Mouse (Mus musculus): ENCODE results near the gene Zfp334.

Gene Zfp334

DNA sequence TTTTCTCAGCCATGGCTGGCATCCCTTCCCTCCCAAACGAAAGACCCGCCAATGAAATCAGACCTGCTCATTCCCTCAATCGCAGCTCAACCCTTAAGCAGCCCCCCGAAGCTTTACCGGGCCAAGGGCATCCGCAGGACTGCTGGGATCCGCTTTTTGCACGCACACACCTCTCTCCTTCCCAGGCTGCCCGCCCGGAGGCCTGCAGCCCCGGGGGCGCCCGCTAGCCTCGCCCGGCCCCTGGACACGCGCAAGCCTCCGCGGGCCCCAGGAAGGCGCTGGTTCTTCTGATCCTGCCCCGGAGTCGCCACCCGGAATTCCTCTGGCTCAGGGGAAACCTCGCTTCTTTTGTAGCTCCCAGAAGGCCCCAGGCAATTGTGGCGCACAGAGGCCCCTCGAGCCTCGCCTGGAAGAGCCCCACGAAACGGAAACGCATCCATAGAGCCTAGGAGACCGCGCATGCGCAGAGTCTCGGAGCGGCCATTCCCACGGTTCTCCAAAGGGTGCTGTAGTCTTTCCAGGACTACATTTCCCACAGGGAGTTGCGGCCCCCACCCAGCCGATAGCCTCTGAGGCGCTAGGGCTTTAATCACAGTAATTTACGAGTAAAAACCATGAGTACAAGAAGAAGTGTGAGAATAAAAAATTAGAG, at the start of gene Zfp334:
Gene Zfp334, minus strand, starts transcription at position 416 of the 652 bp plus-strand sequence.
- peak; percentile 88 for DNase-seq (ENCODE audit: low spot score)

DNA sequence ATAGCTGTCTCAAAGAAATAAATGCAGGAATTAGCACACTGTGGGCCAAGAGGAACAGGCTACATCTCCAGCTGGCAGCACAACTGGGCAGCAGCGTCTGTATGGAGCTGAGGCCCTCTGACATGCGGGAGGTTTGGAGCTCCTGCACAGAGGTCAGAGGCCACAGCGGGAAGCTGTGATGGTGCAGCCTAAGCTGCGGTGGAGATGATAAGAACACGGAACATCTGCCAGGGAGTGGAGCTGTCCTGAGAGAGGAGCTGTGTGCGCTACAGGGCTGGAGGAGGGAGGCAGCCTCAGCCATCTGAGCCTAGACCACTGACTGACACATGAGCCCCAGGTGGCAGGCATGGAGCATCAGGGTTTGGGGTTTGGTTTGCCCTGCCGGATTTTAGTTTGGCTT, 40.6 kb upstream of the Zfp334 start:
- DNase-seq (ENCODE audit: low spot score): no peak

DNA sequence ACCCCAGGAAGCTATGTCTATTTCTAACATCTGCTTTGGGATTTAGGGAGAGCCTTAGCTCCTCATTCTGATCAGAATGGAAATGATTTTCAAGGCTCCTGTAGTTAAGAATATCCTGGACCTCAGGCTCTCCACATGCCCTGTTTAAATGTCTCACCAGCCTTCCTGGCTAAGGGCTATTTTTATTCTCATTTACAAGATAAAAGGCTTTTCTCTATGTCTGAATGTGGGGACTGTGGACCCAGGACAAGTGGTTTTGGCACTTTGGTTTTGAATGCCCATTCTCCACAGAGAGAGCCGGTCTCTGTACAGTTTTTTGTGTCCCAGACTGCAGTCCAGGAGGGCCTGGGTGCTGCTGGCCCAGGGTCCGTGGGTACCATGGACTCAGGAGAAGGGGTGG, 32.1 kb upstream of the Zfp334 start:
- DNase-seq (ENCODE audit: low spot score): no peak

DNA sequence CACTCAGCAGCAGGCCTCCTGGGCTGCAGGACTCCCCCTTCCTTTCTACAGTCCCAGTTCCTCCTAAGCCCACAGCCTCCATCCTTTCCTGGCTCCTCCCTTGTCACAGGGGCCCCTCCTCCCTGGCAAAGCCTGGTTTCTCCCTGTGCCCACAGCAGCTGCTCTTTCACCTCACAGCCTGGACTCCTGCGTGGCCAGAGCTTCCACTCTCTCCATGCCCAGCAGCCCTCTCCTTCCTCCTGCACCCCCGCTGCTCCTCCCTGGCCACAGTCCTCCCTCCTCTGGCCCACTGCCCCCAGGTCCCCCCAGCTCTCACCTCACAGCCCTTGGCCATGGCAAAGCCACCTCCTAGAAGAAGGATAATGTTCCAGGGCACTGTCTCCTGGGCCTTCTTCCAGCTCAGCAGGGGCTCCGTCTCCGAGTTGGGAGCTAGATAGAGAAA, 31.6 kb upstream of the Zfp334 start:
- DNase-seq (ENCODE audit: low spot score): no peak

DNA sequence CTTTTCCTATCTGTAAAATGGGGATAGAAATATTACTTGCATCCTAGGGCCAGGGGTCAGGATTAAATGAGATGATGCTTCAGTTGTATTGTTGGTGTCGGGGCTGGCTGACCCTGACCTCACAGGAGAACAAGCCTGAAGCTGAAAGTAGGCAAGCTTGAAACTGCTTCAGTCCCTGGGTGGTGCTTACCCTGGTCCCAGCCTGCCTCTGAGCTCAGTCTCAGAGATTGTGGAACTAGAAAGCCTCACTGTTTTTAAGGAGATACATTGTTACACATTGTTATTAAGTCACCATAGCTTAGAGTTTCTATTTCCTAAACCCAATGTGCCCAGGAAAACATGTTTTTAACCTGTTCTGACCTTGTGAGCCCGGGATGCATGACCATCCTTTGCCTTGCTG, 30.5 kb upstream of the Zfp334 start:
- DNase-seq (ENCODE audit: low spot score): no peak

DNA sequence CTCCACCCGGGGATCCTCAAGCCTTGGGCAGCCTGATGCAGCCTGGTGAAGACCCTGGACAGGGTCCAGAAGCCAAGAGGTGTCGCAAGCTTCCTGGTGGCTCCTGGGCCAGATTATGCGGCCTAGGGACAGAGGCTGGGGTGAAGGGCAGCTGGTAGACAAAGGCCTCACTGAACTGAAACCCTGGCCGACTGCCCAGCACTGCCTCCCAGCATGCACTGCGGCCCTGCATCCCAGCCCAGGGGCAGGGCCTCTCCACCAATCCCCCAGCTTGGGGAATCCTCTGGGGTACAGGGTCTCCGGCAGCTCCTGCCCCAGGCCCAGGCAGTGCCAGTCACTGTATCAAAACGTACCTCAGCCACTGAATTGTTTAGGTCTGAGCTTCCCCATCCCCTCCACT, 29.2 kb upstream of the Zfp334 start:
- DNase-seq (ENCODE audit: low spot score): no peak

DNA sequence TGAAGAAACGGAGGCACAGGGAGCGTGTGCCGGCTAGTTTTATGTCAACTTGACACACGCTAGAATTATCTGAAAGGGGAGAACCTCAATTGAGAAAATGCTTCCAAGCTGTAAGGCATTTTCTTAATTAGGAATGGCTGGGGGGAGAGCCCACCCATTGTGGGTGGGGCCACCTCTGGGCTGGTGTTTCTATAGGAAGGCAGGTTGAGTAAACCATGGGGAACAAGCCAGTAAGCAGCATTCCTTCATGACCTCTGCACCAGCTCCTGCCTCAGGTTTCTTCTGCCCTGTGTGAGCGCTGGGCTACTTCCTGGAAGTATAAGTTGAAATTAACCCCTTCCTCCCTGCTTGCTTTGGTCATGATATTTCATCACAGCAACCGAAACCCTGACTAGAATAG, 27.7 kb upstream of the Zfp334 start:
- DNase-seq (ENCODE audit: low spot score): no peak

DNA sequence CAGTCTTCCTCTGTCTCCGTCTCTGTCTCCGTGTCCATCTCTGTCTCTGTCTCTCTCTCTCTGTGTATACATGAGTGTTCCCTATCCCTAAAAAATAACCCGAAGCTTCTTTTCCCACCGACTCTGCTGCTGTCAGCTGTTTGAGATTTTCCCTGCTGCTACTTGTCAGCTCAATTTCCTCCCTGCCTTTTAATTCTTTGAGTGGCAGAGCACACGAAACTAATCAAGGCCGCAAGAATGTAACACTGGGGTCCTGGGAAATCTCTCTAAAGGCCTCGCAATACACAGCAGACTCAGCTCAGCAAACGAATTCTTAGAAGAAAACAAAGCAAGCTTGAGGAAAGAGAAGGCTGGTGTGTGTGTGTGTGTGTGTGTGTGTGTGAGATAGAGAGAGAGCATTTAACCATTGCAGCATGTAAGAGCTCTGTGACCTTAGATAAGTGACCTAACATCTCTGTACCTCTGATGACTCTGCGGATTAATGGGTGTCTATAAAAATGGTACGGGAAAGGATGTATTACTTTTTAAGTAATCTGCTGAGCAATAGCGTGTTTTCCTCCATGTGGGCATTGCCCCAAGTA, 27.2 kb upstream of the Zfp334 start:
- DNase-seq (ENCODE audit: low spot score): no peak

DNA sequence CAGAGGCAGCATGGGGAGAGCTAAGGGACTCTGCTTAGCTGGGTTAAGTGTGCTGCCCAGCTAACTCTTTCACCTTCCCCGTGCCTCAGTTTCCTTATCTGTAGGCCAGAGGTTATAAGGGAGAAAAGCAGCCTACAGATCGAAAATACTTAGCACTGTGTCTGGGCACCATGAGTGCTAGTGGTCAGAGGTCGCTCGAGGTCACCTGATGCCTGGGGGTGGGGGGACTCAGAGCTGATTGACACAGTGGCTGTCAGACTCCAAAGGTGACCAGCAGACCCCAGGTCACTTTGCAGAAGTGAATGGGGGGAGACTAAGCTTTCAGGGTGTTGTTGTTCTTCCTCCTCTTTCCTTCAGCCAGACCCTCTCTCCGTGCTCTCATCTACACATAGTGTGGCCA, 26.3 kb upstream of the Zfp334 start:
- no peak for DNase-seq (ENCODE audit: low spot score)

DNA sequence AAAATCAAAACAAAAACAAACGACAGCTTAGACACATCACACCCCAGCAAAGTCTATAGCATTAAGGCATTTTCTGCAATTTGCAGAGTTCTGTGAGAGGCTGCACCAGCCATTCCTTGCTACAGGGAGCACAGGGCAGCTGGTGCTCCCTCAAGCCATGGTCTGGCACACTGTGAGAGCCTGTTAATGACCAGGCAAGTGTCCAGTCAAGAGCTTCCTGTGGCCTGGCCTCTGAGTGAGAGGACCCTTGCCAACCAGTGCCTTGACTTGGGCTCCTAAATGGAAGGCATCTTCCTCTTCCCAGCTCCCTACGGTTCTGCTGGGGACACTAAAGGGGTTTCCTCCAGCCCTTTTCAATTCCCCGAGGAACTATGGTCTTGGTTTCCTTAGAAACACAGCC, 25.8 kb upstream of the Zfp334 start:
- DNase-seq (ENCODE audit: low spot score): no peak

DNA sequence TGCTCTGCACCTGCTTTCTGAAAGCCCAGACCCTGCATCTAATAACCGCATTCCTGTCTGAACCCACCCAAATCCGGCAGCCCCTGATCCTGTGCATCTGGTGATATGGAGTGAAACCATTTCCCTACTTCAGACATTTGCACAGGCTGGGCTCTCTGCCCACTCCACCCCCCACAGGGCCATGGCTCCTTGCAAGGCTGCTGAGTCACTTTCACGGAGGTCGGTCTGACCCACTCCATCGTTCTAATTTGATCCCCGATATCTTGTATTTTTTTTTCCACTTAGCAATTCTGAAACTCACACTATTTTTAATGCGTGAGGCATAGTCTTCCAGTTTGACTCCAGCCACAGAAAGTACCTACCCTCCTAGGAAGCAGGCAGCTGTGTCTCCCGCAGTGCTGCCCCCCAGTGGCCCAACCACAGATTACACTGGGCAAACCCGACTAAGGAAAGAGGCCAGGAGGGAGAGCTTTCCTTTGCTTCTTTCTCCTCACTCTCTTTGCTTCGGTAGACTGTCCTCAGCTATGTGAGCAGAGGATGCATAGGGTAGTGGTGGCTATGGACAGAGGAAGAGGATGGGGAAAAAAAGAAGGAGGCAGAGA, 19.7 kb upstream of the Zfp334 start:
- no peak for DNase-seq (ENCODE audit: low spot score)

DNA sequence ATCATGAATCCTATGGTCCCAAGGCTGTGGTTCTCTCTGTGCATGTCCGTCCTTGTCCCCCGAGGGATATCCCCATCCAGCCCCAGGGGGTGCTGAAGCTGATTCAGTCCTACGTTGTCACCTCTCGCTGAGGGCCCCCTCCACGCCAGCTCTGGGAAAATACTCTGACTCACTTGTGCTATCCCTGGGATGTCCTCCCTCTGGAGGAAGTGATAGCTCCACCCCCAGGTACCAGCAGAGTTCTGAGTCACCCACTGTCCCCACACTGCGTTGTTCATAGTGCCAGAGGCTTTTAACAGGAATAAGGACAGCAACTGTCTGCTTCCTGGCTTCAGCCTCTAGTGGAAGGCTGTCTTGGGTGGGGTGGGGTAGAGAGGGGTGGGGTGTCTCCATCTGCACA, 17.3 kb upstream of the Zfp334 start:
- DNase-seq (ENCODE audit: low spot score): no peak

DNA sequence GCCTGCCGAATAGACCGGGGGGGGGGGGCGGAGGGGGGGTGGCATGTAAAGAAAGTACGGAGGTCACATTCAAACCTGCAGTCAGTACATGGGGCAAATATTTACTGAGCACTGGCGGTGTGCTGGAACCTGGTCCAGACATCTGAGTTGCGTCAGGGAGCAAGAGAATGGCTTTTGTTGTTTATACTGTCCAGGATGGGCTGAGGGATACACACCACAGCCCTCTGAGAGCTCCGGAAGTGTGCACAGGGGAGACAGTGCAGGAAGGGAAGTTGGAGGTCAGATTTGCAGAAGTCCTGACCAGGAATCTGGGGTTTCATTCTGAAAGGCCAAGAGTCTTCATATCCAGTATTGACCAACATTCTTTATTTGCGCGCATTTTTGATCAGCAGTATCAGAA, 16.9 kb upstream of the Zfp334 start:
- no peak for DNase-seq (ENCODE audit: low spot score)

DNA sequence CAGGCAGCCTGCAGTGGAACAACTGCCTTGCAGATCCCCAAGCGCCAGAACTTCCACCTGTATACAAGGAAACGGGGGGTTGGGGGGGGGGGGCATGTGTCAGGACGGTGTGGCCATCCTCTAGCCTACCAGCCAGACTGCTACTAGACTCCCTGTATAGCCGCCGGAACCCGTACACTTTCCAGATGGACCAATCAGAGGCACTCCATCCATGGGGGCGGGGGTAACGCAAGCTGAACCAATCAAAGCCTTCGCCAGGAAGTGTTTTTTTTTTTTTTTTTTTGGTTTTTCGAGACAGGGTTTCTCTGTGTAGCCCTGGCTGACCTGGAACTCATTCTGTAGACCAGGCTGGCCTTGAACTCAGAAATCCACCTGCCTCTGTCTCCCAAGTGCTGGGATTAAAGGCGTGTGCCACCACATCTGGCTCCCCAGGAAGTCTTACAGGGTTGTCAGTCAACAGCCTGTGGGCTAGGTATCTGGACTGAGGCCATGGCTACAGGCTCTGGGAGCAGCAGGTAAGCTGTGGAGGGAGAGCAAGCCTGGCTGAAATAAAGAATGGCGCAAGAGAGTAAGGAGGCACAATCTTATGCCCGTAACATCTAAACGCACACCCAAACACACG, 10.2 kb upstream of the Zfp334 start:
- no peak for DNase-seq (ENCODE audit: low spot score)

DNA sequence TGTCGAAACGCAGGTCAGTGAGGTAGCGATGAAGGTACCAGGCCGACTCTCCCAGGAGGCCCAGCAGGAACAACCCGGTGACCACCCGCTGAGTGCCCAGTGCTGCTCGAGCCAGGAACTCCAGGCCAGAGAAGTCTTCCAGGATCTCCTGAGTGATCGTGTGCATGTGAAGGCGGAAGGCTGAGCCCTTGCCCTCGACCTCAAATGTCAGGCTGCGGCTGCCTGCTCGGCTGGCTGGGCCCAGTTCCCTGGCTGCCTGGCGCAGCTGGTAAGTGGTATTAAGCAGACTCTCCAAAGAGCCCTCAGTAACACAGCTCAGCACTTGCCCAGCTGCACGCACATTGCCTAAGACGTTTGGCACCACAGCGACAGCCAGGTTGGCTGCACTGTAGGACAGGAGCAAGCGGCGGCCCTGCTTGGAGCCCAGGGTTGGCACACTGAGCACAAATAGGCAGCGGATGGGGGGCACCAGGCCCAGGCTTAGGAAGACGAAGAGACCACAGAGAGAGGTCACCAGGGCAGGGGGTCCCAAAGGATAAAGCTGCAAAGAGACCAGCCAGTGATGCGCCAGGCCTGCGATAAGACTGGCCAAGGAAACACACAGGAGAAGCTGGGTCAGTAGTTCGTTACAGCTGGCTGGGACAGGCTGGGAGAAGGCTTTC, 9.6 kb upstream of the Zfp334 start:
- DNase-seq (ENCODE audit: low spot score): no peak

DNA sequence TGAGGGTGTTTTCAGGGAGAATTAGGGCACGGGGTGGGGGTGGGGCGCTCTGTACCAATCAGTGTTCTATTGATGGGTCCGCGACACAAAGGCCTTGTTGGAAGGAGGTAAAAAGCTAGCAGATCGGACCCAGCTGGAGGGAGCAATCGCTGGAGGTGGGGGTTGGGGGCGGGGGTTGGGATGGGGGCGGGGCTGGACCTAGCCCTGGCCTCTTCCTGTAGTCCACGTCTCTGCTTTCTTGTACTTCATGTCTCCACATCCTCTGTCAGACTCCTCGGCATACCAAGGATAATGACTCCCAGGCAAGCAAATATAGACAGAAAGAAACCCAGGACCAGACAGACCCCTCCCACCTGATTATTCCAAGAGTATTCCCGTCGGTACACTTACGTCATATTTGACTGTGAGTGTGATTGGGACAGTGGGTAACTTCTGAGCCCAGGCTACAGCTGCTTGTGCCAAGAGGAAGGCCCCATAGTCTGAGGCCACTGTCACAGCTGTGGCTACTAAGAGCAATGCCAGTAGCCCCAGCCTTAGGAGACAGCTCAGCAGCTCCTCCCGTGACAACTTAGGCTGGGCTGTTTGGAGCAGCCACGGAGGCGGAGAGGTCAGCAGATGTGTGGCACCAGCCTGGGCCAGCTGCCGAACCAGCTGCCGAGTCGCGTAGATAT, 8.9 kb upstream of the Zfp334 start:
- DNase-seq (ENCODE audit: low spot score): no peak

DNA sequence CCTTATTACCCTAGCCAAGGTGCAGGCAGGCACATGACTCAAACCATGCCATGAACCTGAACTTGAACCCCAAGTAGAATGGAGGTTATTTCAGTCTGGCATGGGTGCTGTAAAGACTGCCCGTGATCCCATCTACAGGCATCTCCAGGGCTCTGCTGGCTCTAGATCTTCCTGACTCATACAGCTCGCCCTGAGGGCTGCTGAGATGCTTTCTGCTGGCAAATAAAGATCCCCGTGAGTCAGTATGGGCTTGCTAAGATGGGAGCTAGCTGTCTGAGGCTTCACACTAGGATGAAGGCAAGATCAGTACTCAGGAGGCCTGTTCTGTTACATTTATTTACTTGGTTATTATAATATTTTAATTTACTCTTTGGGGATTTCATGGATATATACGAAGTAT, 4.1 kb upstream of the Zfp334 start:
- DNase-seq (ENCODE audit: low spot score): no peak

DNA sequence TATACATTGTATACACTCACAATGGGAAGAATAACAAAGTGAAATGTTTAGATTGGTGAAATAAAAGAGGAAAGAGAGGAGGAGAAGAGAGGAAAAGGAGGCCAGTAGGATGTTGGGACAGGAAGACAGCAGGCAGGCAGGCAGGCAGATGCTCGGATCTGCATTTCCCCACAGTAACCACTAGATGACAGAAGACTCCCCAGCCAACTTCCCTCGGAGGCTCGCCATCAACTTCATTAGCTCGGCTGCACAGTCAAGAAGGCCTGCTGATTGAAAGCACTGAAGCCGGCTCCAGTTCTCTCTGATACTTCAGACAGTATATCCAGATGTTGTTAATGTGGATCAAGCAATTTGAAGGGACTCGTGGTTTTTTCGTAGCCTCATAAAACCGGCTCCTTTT, 3.5 kb upstream of the Zfp334 start:
- DNase-seq (ENCODE audit: low spot score): no peak

DNA sequence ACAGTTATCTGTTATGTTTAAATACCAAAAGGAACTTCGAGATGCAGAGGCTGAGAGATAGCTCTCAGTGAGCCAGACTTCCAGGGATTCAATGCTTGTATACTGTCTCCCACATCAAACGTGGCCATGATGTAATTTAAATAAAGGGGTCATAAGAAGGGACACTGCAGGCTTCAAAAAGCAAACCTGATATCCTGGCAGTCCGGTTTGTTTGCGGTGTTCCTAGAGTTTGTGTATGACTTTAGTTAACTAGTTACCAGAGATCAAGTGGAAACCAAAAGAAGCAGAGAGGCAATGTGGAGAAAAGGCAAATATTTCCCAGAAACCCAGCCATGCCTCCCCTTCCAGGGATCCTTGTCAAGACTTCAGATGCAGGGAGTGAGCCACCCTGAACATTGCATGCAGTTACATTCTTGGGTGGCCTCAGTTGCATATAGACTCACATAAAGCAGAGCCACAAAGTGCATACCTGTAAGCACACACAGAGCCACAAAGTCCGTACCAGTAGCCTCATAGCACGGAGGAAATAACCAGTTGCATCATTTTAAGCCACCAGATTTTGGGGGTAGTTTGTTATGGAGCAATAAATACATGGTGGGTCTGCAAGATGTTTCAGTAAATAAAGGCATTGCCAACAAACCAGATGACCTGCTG, 1.4 kb upstream of the Zfp334 start:
- no peak for DNase-seq (ENCODE audit: low spot score)

DNA sequence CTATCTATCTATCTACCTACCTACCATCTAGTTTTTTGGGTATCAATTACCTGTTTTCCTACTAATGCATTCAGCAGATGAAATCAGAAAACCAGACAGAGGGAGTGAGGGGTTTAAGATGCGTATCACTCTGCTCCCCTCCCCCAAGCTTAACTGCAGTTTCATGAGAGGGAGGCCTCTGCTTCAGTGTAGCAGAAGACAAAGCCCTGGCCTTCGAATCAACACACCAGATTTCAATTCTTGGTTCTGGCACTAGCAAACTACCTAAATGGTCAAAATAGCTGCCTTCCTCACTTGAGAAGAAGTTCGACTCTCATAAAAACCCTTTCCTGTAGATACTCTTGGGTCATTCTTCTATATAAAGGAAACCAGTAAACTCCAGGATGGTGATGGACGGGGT, 689 bp downstream of the Zfp334 start:
- no peak for DNase-seq (ENCODE audit: low spot score)

DNA sequence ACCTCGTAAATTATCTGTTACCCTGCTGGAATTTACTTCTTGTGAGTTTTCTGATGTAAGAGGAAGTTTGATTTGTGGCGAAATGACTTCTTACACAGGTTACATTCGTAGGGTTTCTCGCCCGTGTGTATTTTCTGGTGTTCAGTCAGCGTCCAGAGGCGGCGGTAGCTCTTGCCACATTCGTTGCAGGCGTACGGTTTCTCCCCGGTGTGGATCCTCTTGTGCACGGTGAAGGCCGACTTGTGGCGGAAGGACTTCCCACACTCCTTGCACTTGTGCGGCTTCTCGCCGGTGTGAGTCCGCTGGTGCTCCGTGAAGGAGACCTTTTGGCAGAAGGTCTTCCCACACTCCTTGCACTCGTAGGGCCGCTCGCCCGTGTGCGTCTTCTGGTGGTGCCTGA, 8.0 kb downstream of the Zfp334 start:
- DNase-seq (ENCODE audit: low spot score): no peak

DNA sequence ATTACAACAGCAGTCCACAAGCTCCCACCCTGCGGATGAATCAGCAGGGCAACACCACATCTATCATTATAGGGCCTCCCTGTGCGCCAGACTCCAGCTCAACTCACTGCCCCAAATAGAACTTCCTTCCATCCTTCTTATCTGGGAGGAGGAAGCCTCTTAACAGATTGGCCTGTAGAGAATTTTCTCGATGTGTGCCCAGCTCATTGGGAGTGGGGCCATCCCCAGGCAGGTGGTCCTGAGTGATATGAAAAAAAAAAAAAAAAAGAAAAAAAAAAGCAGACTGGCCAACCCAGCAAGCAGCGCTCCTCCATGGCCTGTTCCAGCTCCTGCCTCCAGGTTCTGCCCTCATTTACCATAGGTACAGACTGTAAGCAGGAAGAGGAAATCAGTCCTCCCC, 12.1 kb downstream of the Zfp334 start:
- DNase-seq (ENCODE audit: low spot score): no peak
